Mouse (Mus musculus): ENCODE measurements around the gene Ly6g6d.

DNA sequence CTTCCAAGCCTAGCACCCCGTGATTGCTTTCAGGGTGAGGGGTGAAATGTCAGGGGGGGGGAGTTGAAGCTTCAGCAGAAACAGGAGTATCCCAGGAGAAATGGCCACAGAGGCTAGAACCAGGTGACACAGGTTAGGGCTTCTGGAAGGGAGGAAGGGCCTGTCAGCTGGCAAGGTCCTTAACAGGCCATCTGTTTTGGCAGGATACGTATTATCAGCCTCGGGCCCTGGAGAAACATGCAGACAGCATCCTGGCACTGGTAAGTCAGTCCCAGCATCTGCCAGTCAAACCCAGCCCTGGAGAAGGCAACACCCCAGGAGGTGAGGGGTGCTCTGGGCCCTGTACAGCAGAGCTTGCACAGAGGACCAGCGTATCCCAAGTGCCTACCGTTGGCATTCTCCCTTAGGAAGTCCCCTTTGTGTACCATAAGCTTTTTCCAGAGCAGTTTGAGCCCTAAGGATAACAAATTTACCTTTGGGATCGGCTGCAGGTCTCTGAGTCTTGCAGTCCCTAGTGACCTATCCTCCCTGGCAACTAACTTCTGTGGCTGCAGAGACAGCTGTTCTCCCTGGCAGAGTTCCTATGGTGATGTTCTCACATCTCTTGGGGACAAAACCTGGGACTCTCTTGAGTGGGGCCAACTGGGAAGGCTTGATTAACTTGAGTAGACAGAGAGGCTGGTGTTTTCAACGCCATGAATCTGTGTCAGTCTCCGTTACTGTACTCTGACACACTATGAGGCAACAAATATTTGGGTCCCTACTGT, 12.5 kb upstream of the Ly6g6d start:
- TF ChIP-seq CTCF (IDR thresholded peaks at IDR 0.05; ENCODE audit: low read depth, low read length) (no peak), TAL1 (conservative IDR thresholded peaks at IDR 0.05; ENCODE audit: low read depth, low read length) (no peak)

Data from G1E (cell line).